Mouse (Mus musculus): ENCODE results near the gene Cysrt1.

- no peak for TF ChIP-seq CTCF (IDR thresholded peaks at IDR 0.05; ENCODE audit: low read depth, low read length)
- no peak for TF ChIP-seq POLR2A (IDR thresholded peaks at IDR 0.05; ENCODE audit: borderline replicate concordance, low read depth, low read length)
These were observed 30.8 kb upstream of the Cysrt1 start for GRCm38 (mm10) chr2:25273010-25273409.
